Mouse (Mus musculus) stomach, embryonic 16.5 days (tissue): ENCODE data around the gene Btbd9. TPM values are rescaled to one million over a fixed set of nuclear protein-coding genes. Genes with fewer than 3 reads are reported as not detected.
A peak's percentile ranks its signal among the peaks of the same experiment; 100 is the strongest.

Experiments
- ATAC-seq: fragments of 200-750 bp; cut with Nextera tagmentation; 2 replicates; pipeline ENCODE4 v1.8.0; 2017; ENCODE audit warnings: moderate number of reproducible peaks, moderate TSS enrichment; ENCODE audit not compliant: insufficient read depth, low FRiP score
- H3K27ac ChIP-seq: fragments of 300-500 bp; sonication (generic); 2 replicates; pipeline ENCODE4 v1.5.1; 2014; ENCODE audit warnings: low read length
- H3K27me3 ChIP-seq: fragments of 300-500 bp; sonication (generic); 2 replicates; pipeline ENCODE4 v1.6.1; 2014; ENCODE audit warnings: low read length, control low read depth, mixed read lengths; ENCODE audit not compliant: control insufficient read depth, insufficient read depth
- H3K36me3 ChIP-seq: fragments of 300-500 bp; sonication (generic); 2 replicates; pipeline ENCODE4 v1.6.1; 2014; ENCODE audit warnings: low read length; ENCODE audit not compliant: control insufficient read depth, insufficient read depth
- H3K4me1 ChIP-seq: fragments of 300-500 bp; sonication (generic); 2 replicates; pipeline ENCODE4 v1.6.1; 2014; ENCODE audit warnings: low read length, control low read depth, mixed read lengths; ENCODE audit not compliant: control insufficient read depth, insufficient read depth
- H3K4me2 ChIP-seq: fragments of 300-500 bp; sonication (generic); 2 replicates; pipeline ENCODE4 v1.6.1; 2014; ENCODE audit warnings: low read depth, low read length, mixed read lengths
- H3K4me3 ChIP-seq: fragments of 300-500 bp; sonication (generic); replicated peaks from 2 replicates; pipeline ENCODE4 v1.5.1; 2014; ENCODE audit warnings: mild to moderate bottlenecking, low read length
- H3K9ac ChIP-seq: fragments of 300-500 bp; sonication (generic); 2 replicates; pipeline ENCODE4 v1.6.1; 2014; ENCODE audit warnings: low read length
- H3K9me3 ChIP-seq: fragments of 300-500 bp; sonication (generic); replicated peaks from 2 replicates; pipeline ENCODE4 v1.6.1; 2016; ENCODE audit warnings: low read length, control low read depth; ENCODE audit not compliant: control insufficient read depth
- WGBS: fragments of 180-500 bp; shearing (Covaris S2); extraction: QIAGEN DNeasy Blood & Tissue Kit; methylation state at CpG from one replicate; pipeline ENCODE4 v1.1.7; 2014; 5-methylcytosine and 5-hydroxymethylcytosine counted together
- polyA plus RNA-seq: library from polyadenylated mRNA; unstranded; fragments of >200 nt; fragmentation: Nextera tagmentation; extraction: Ambion mirVana; gene quantifications from 2 replicates; pipeline ENCODE4 v1.2.1, GENCODE M21; 2015

Btbd9 gene
- polyA plus RNA-seq, 1 experiment from 2014 or later: 51.6 TPM

GRCm38 (mm10) chr17:30432094-30432493 lies 144.2 kb downstream of the Btbd9 start:
- H3K9me3 ChIP-seq: no peaks in the 10 kb centered on the region
- no peak overlapping the region for H3K4me2 ChIP-seq
- H3K36me3 ChIP-seq: no peaks in the 10 kb centered on the region
- ATAC-seq: no peak
- H3K9ac ChIP-seq: no peak overlapping the region
- no peak overlapping the region for H3K4me3 ChIP-seq
- 91% methylated on average over 10 of the region's 10 CpGs for WGBS
- H3K27ac ChIP-seq: no peak overlapping the region
- H3K4me1 ChIP-seq: peaks cover 5% of the 10 kb centered on the region; the same call in 1 of the 2 replicates
- H3K27me3 ChIP-seq: no peaks in the 10 kb centered on the region

GRCm38 (mm10) chr17:30430961-30431640 lies 145.2 kb downstream of the Btbd9 start:
- WGBS: 85% methylated on average over 10 of the region's 10 CpGs
- no peak overlapping the region for H3K27ac ChIP-seq
- no peak for ATAC-seq
- no peaks in the 10 kb centered on the region for H3K27me3 ChIP-seq
- no peak overlapping the region for H3K9ac ChIP-seq
- H3K9me3 ChIP-seq: no peaks in the 10 kb centered on the region
- H3K36me3 ChIP-seq: no peaks in the 10 kb centered on the region
- no peak overlapping the region for H3K4me2 ChIP-seq
- H3K4me3 ChIP-seq: no peak overlapping the region
- no peaks in the 10 kb centered on the region for H3K4me1 ChIP-seq

GRCm38 (mm10) chr17:30428661-30429060 lies 147.6 kb downstream of the Btbd9 start:
- Histone ChIP-seq H3K4me1 (no peaks in the 10 kb centered on the region), H3K27ac (no peak overlapping the region), H3K9ac (no peak overlapping the region), H3K4me2 (no peak overlapping the region), H3K27me3 (no peaks in the 10 kb centered on the region), H3K4me3 (no peak overlapping the region), H3K36me3 (no peaks in the 10 kb centered on the region), H3K9me3 (no peaks in the 10 kb centered on the region)
- WGBS: 90% methylated on average over 9 of the region's 9 CpGs
- no peak for ATAC-seq

DNA sequence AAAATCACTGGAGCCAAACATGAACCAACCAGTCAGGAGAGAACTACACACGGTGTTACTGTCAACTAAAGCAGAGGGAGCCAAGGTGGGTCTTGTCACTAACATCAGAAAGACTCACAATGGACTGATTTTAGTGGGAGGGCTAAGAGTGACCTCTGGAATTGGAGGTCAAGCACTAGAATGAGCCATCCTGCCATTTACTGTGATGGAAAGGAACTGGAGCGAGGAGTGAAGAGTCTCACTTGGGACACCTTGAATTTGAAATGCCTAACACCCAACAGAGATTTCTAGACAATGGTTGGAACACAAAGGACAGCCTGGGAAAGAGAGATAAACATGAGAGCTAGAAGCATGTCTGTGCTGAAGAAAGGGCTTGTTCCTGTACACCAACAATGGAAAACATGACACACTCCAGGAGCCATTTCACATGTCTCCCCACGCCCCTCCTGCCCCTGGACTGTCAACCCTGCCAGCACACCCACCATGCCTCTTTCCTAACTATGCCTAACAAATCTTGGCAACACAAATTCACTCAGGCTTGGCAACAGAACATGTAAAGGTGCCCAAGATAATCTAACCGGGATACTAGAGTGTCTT lies 152.9 kb downstream of the Btbd9 start:
- Histone ChIP-seq H3K9me3 (no peaks in the 10 kb centered on the region), H3K4me3 (no peak overlapping the region), H3K27me3 (no peaks in the 10 kb centered on the region), H3K9ac (no peak overlapping the region), H3K36me3 (no peaks in the 10 kb centered on the region), H3K27ac (no peak overlapping the region), H3K4me2 (no peak overlapping the region), H3K4me1 (peaks cover 4% of the 10 kb centered on the region; the same call in 1 of the 2 replicates)
- 68% methylated on average over 4 of the region's 4 CpGs for WGBS
- no peak for ATAC-seq

DNA sequence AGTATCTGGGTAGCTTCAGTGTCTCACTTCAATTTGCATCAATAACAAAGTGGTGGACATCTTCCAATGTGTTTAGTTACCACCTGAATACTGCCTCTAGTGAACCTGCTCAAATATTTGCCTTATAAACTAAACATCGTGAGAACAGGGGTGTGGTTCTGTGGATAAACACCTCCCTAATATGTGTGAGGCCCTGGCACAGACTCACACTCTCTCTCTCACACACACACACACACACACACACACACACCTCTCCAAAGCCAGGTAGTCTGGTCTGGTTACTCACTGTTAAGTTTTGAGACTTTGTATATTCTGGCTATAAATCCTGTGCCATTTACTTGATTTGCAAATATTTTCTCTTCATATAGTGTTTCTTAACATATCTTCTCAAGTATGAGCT lies 154.0 kb downstream of the Btbd9 start:
- H3K9me3 ChIP-seq: no peaks in the 10 kb centered on the region
- H3K27me3 ChIP-seq: no peaks in the 10 kb centered on the region
- H3K4me3 ChIP-seq: no peak overlapping the region
- ATAC-seq: no peak
- 29% methylated on average over 1 of the region's 1 CpGs for WGBS
- H3K9ac ChIP-seq: no peak overlapping the region
- H3K27ac ChIP-seq: no peak overlapping the region
- H3K4me1 ChIP-seq: peaks cover 6% of the 10 kb centered on the region
- H3K4me2 ChIP-seq: no peak overlapping the region
- H3K36me3 ChIP-seq: no peaks in the 10 kb centered on the region

- H3K9ac ChIP-seq: no peak overlapping the region
- H3K9me3 ChIP-seq: no peaks in the 10 kb centered on the region
- H3K27me3 ChIP-seq: no peaks in the 10 kb centered on the region
- H3K4me1 ChIP-seq: peaks cover 13% of the 10 kb centered on the region
- no peak overlapping the region for H3K4me2 ChIP-seq
- WGBS: 59% methylated on average over 1 of the region's 1 CpGs
- no peaks in the 10 kb centered on the region for H3K36me3 ChIP-seq
- H3K27ac ChIP-seq: no peak overlapping the region
- no peak for ATAC-seq
- H3K4me3 ChIP-seq: no peak overlapping the region
Measured at GRCm38 (mm10) chr17:30421256-30421655, 155.0 kb downstream of the Btbd9 start.

- no peaks in the 10 kb centered on the region for H3K36me3 ChIP-seq
- peaks cover 17% of the 10 kb centered on the region for H3K4me1 ChIP-seq
- H3K27me3 ChIP-seq: no peaks in the 10 kb centered on the region
- H3K4me3 ChIP-seq: no peak overlapping the region
- no peaks in the 10 kb centered on the region for H3K9me3 ChIP-seq
- H3K4me2 ChIP-seq: no peak overlapping the region
- no peak overlapping the region for H3K9ac ChIP-seq
- H3K27ac ChIP-seq: no peak overlapping the region
- WGBS: 83% methylated on average over 7 of the region's 7 CpGs
- no peak for ATAC-seq
Measured at GRCm38 (mm10) chr17:30419494-30419893, 156.8 kb downstream of the Btbd9 start.

DNA sequence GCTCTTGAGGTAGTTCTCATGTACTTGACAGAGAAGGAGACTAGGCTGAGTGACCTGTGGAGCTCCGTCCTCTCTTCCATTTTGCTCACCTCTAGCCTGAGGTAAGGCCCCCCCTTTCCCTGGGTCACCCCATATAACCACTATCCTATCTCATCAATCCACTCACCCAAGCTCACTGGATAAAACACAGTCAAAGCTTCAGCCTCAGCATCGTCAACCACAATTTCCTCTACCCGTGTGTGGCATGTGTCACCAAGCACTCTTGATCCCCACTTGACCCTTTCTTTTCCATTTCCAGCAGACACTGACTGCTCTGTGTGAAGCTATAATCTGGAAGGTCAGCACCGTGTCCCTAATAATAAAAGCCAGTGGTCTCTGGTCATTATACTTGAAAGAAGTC lies 157.8 kb downstream of the Btbd9 start:
- 49% methylated on average over 4 of the region's 4 CpGs for WGBS
- Histone ChIP-seq H3K27me3 (no peaks in the 10 kb centered on the region), H3K36me3 (no peaks in the 10 kb centered on the region), H3K4me3 (no peak overlapping the region), H3K9me3 (no peaks in the 10 kb centered on the region), H3K4me1 (peaks cover 17% of the 10 kb centered on the region), H3K27ac (no peak overlapping the region), H3K4me2 (no peak overlapping the region), H3K9ac (no peak overlapping the region)
- ATAC-seq: no peak

GRCm38 (mm10) chr17:30417106-30417505 lies 159.2 kb downstream of the Btbd9 start:
- Histone ChIP-seq H3K27ac (0 out of 2 replicates have a peak overlapping the region, but pooled peaks have one; percentile 33), H3K4me3 (no peak overlapping the region), H3K4me2 (no peak overlapping the region), H3K36me3 (no peaks in the 10 kb centered on the region), H3K4me1 (peaks cover 15% of the 10 kb centered on the region), H3K9ac (no peak overlapping the region), H3K27me3 (no peaks in the 10 kb centered on the region), H3K9me3 (no peaks in the 10 kb centered on the region)
- ATAC-seq: peak; percentile 86
- WGBS: 49% methylated on average over 4 of the region's 4 CpGs
